Comparison of ENCODE assay signal across 25 mouse cellular contexts in genomic region chr4:118958812-118959211, GRCm38 (mm10). TPM values are rescaled to one million over a fixed set of nuclear protein-coding genes. Genes with fewer than 3 reads are reported as not detected.
"Had no signal": no experiment of that assay in that cellular context is flagged by ENCODE, and none has a peak within 500 bp of the region (broad histone marks: within the 10 kb centered on the region; RNA-seq: fewer than 3 reads in every experiment).

No protein-coding gene starts in this region.

- H3K27ac ChIP-seq: neural tube, embryonic 13.5 days; neural tube, embryonic 15.5 days; stomach, embryonic 15.5 days; stomach, postnatal 0 days had no signal

- H3K4me1 ChIP-seq: neural tube, embryonic 13.5 days; neural tube, embryonic 15.5 days; stomach, embryonic 15.5 days had no signal

- H3K9ac ChIP-seq: neural tube, embryonic 13.5 days; neural tube, embryonic 15.5 days; stomach, embryonic 15.5 days had no signal

- H3K36me3 ChIP-seq: neural tube, embryonic 13.5 days; neural tube, embryonic 15.5 days; stomach, embryonic 15.5 days had no signal

- DNase-seq: retina, postnatal 1 day; right cerebral cortex, adult 18-20 months; right cerebral cortex, postnatal 14 days; right cerebral cortex, postnatal 25 days; right cerebral cortex, postnatal 4 days; spleen, adult 18-20 months; thymus, adult 18-20 months; thymus, adult 2 months; thymus, postnatal 14 days; thymus, postnatal 25 days; thymus, postnatal 36 days; thymus, postnatal 4 days had no signal

- H3K9me3 ChIP-seq: neural tube, embryonic 13.5 days; neural tube, embryonic 15.5 days; stomach, embryonic 15.5 days had no signal

- H3K4me2 ChIP-seq: neural tube, embryonic 13.5 days; neural tube, embryonic 15.5 days; stomach, embryonic 15.5 days had no signal

- H3K4me3 ChIP-seq: neural tube, embryonic 13.5 days; neural tube, embryonic 15.5 days; stomach, embryonic 15.5 days had no signal

- H3K27me3 ChIP-seq: neural tube, embryonic 13.5 days; neural tube, embryonic 15.5 days; stomach, embryonic 15.5 days had no signal

RNA-seq across cellular contexts. Expression of gene Lao1, which starts 2.6 kb away (rescaled TPM):
- total RNA-seq: neutrophil, adult 5-6 weeks had no signal
- polyA plus RNA-seq: neural tube, embryonic 13.5 days; neural tube, embryonic 14.5 days; neural tube, embryonic 15.5 days; small intestine, adult 2 months; spleen, adult 2 months; stomach, embryonic 14.5 days; stomach, embryonic 15.5 days; stomach, embryonic 16.5 days had no signal

RNA-seq across cellular contexts. Expression of gene Olfr1328, which starts 20.4 kb away (rescaled TPM):
- total RNA-seq: neutrophil, adult 5-6 weeks had no signal
- polyA plus RNA-seq: neural tube, embryonic 13.5 days; neural tube, embryonic 14.5 days; neural tube, embryonic 15.5 days; small intestine, adult 2 months; spleen, adult 2 months; stomach, embryonic 14.5 days; stomach, embryonic 15.5 days; stomach, embryonic 16.5 days; stomach, postnatal 0 days; testis, adult 2 months; thymus, adult 2 months; thymus, postnatal 0 days had no signal

RNA-seq across cellular contexts. Expression of gene Olfr1329, which starts 41.5 kb away (rescaled TPM):
- total RNA-seq: neutrophil, adult 5-6 weeks had no signal
- polyA plus RNA-seq: neural tube, embryonic 13.5 days; neural tube, embryonic 14.5 days; neural tube, embryonic 15.5 days; small intestine, adult 2 months; spleen, adult 2 months; stomach, embryonic 14.5 days; stomach, embryonic 15.5 days; stomach, embryonic 16.5 days; stomach, postnatal 0 days; testis, adult 2 months; thymus, adult 2 months; thymus, postnatal 0 days; urinary bladder, adult 2 months had no signal
